Mouse (Mus musculus) forebrain, embryonic 14.5 days (tissue): ENCODE results near the gene Galr3. TPM values are rescaled to one million over a fixed set of nuclear protein-coding genes. Genes with fewer than 3 reads are reported as not detected.

Source experiments
- ATAC-seq: fragments of 200-750 bp; cut with Nextera tagmentation; 2 replicates; pipeline ENCODE4 v1.8.0; 2017; ENCODE audit warnings: mild to moderate bottlenecking, moderate library complexity
- DNase-seq: peaks from one replicate; pipeline ENCODE4 v3.0.0-alpha.2; 2015; ENCODE audit warnings: low spot score
- H3K27ac ChIP-seq: fragments of 300-500 bp; sonication (generic); 2 replicates; pipeline ENCODE4 v1.5.1; 2014; ENCODE audit warnings: low read depth, mild to moderate bottlenecking, control low read depth, low read length, moderate library complexity
- H3K27me3 ChIP-seq: fragments of 300-500 bp; sonication (generic); replicated peaks from 2 replicates; pipeline ENCODE4 v1.6.1; 2014; ENCODE audit warnings: low read length, control low read depth, mixed read lengths; ENCODE audit not compliant: control insufficient read depth, insufficient read depth
- H3K36me3 ChIP-seq: fragments of 300-500 bp; sonication (generic); 2 replicates; pipeline ENCODE4 v1.6.1; 2014; ENCODE audit warnings: low read length, control low read depth; ENCODE audit not compliant: control insufficient read depth, insufficient read depth
- H3K4me1 ChIP-seq: fragments of 300-500 bp; sonication (generic); 2 replicates; pipeline ENCODE4 v1.6.1; 2014; ENCODE audit warnings: antibody characterized with exemption, low read length, control low read depth; ENCODE audit not compliant: control insufficient read depth, insufficient read depth
- H3K4me2 ChIP-seq: fragments of 300-500 bp; sonication (generic); 2 replicates; pipeline ENCODE4 v1.6.1; 2014; ENCODE audit warnings: mild to moderate bottlenecking, control low read depth, low read length
- H3K4me3 ChIP-seq: fragments of 300-500 bp; sonication (generic); 2 replicates; pipeline ENCODE4 v1.5.1; 2014; ENCODE audit warnings: low read depth, low read length, control low read depth
- H3K9ac ChIP-seq: fragments of 300-500 bp; sonication (generic); 2 replicates; pipeline ENCODE4 v1.6.1; 2014; ENCODE audit warnings: mild to moderate bottlenecking, low read length, control low read depth, moderate library complexity
- H3K9me3 ChIP-seq: fragments of 300-500 bp; sonication (generic); replicated peaks from 2 replicates; pipeline ENCODE4 v1.6.1; 2016; ENCODE audit warnings: low read length, control low read depth, mixed read lengths; ENCODE audit not compliant: control insufficient read depth
- WGBS: fragments of 180-500 bp; shearing (Covaris S2); extraction: QIAGEN DNeasy Blood & Tissue Kit; methylation state at CpG from one replicate; pipeline ENCODE4 v1.1.7; 2014; 5-methylcytosine and 5-hydroxymethylcytosine counted together
- polyA plus RNA-seq: library from polyadenylated mRNA; unstranded; fragments of >200 nt; fragmentation: Nextera tagmentation; extraction: Ambion mirVana; gene quantifications from 2 replicates; pipeline ENCODE4 v1.2.1, GENCODE M21; 2014

Gene Galr3
- polyA plus RNA-seq, result not detected in 2 replicates

DNA sequence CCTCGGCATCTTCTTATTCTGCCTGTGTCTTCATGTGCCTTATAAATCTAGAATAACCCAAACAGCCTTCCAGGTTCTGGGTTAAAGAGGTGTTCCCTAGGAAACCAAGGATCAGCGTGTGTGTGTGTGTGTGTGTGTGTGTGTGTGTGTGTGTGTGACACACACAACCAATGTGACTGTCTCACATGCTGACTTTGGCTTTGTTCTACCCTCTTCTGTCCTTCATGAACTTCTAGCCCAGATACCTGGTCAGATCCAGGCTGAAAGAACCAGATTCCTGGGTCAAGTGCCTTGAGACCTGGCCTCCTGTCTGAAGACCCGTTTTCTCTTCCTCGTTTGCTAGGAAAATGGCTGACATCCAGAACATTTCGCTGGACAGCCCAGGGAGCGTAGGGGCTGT lies at the start of gene Galr3:
Gene Galr3, plus strand, starts transcription at position 301 of the 400 bp plus-strand sequence.
- DNase-seq (no peak), ATAC-seq (no peak)
- H3K27me3 ChIP-seq, result peaks cover 34% of the 10 kb centered on the region
- no peak within 1 kb of the TSS for H3K27ac ChIP-seq
- H3K9me3 ChIP-seq, result no peaks in the 10 kb centered on the region
- H3K4me1 ChIP-seq, result peaks cover 3% of the 10 kb centered on the region; the same call in 1 of the 2 replicates
- H3K4me3 ChIP-seq, result peak within 1 kb of the TSS; percentile 44
- H3K36me3 ChIP-seq, result no peaks in the 10 kb centered on the region
- WGBS, result 66% methylated on average over 6 of the region's 6 CpGs
- peak within 1 kb of the TSS; percentile 80 for H3K4me2 ChIP-seq
- H3K9ac ChIP-seq, result peak within 1 kb of the TSS; percentile 54

- H3K4me3 ChIP-seq, result no peak overlapping the region
- H3K27me3 ChIP-seq, result no peaks in the 10 kb centered on the region
- H3K36me3 ChIP-seq, result peaks cover 79% of the 10 kb centered on the region
- ATAC-seq (no peak), DNase-seq (no peak)
- WGBS, result 93% methylated on average over 7 of the region's 7 CpGs
- peaks cover 9% of the 10 kb centered on the region; the same call in 1 of the 2 replicates for H3K4me1 ChIP-seq
- no peak overlapping the region for H3K4me2 ChIP-seq
- H3K27ac ChIP-seq, result no peak overlapping the region
- no peak overlapping the region for H3K9ac ChIP-seq
- H3K9me3 ChIP-seq, result no peaks in the 10 kb centered on the region
Observed at GRCm38 (mm10) chr15:78992235-78992634, 49.5 kb upstream of the Galr3 start.

DNA sequence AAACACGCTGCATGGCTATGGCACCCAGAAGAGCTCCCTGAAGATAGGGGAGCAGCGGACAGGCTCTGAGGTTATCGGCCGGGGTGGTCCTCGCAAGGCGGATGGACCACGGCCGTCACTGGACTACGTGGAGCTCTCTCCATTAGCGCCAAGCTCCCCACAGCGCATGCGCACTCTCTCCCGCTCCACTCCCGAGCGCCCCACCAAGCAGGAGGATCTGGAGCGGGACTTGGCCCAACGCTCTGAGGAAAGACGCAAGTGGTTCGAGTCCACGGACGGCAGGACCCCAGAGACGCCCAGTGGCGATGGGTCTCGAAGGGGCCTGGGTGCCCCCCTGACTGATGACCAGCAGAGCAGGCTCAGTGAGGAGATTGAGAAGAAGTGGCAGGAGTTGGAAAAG lies 48.8 kb upstream of the Galr3 start:
- no peak overlapping the region for H3K4me2 ChIP-seq
- 99% methylated on average over 24 of the region's 24 CpGs for WGBS
- H3K27ac ChIP-seq, result no peak overlapping the region
- H3K4me3 ChIP-seq, result no peak overlapping the region
- H3K4me1 ChIP-seq, result peaks cover 8% of the 10 kb centered on the region; the same call in 1 of the 2 replicates
- no peaks in the 10 kb centered on the region for H3K27me3 ChIP-seq
- peaks cover 79% of the 10 kb centered on the region for H3K36me3 ChIP-seq
- no peak for DNase-seq
- ATAC-seq, result no peak
- no peaks in the 10 kb centered on the region for H3K9me3 ChIP-seq
- H3K9ac ChIP-seq, result no peak overlapping the region

GRCm38 (mm10) chr15:78995916-78996315 lies 45.8 kb upstream of the Galr3 start:
- no peaks in the 10 kb centered on the region for H3K27me3 ChIP-seq
- WGBS, result 95% methylated on average over 4 of the region's 4 CpGs
- peaks cover 73% of the 10 kb centered on the region for H3K36me3 ChIP-seq
- ATAC-seq (no peak), DNase-seq (no peak)
- no peak overlapping the region for H3K9ac ChIP-seq
- no peak overlapping the region for H3K4me2 ChIP-seq
- no peaks in the 10 kb centered on the region for H3K9me3 ChIP-seq
- no peaks in the 10 kb centered on the region for H3K4me1 ChIP-seq
- H3K27ac ChIP-seq, result no peak overlapping the region
- H3K4me3 ChIP-seq, result no peak overlapping the region

- ATAC-seq, result no peak
- H3K36me3 ChIP-seq, result peaks cover 73% of the 10 kb centered on the region
- no peak overlapping the region for H3K9ac ChIP-seq
- no peak overlapping the region for H3K4me3 ChIP-seq
- H3K9me3 ChIP-seq, result no peaks in the 10 kb centered on the region
- no peaks in the 10 kb centered on the region for H3K4me1 ChIP-seq
- no peaks in the 10 kb centered on the region for H3K27me3 ChIP-seq
- no peak for DNase-seq
- H3K27ac ChIP-seq, result no peak overlapping the region
- H3K4me2 ChIP-seq, result no peak overlapping the region
- WGBS, result 83% methylated on average over 3 of the region's 3 CpGs
Observed at GRCm38 (mm10) chr15:78996663-78997062, 45.0 kb upstream of the Galr3 start.

DNA sequence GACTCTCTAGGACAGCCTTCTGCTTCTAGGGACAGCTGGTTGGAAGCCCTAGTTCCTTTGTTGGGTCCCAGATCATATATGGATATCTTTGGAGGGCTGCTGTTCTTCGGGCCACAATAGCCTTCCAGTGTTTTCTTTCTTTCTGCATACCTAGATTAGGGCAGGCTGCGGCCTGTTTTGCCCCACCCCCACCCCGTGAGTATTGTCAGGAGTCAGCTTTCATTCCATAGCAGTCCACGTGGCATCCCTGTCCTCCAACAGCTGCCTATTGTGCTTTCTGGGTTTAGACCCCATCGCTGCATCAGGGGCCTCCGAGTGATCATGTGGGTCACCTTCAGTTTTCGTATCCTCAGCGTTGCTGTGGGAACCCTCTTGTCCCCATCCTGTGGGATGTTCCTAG lies 43.3 kb upstream of the Galr3 start:
- no peaks in the 10 kb centered on the region for H3K9me3 ChIP-seq
- H3K4me1 ChIP-seq, result no peaks in the 10 kb centered on the region
- peaks cover 73% of the 10 kb centered on the region for H3K36me3 ChIP-seq
- no peak overlapping the region for H3K9ac ChIP-seq
- H3K4me3 ChIP-seq, result no peak overlapping the region
- no peak overlapping the region for H3K4me2 ChIP-seq
- no peak for DNase-seq
- H3K27me3 ChIP-seq, result no peaks in the 10 kb centered on the region
- ATAC-seq, result no peak
- H3K27ac ChIP-seq, result no peak overlapping the region
- 61% methylated on average over 8 of the region's 8 CpGs for WGBS

- Histone ChIP-seq H3K4me3 (no peak overlapping the region), H3K36me3 (peaks cover 73% of the 10 kb centered on the region), H3K9me3 (no peaks in the 10 kb centered on the region), H3K4me1 (no peaks in the 10 kb centered on the region), H3K27ac (no peak overlapping the region), H3K9ac (no peak overlapping the region), H3K27me3 (no peaks in the 10 kb centered on the region), H3K4me2 (no peak overlapping the region)
- 88% methylated on average over 11 of the region's 11 CpGs for WGBS
- DNase-seq (no peak), ATAC-seq (no peak)
Observed at GRCm38 (mm10) chr15:78999586-78999985, 42.1 kb upstream of the Galr3 start.

GRCm38 (mm10) chr15:79000357-79000791 lies 41.3 kb upstream of the Galr3 start:
- 85% methylated on average over 7 of the region's 7 CpGs for WGBS
- Histone ChIP-seq H3K27me3 (no peaks in the 10 kb centered on the region), H3K9me3 (no peaks in the 10 kb centered on the region), H3K27ac (no peak overlapping the region), H3K36me3 (peaks cover 72% of the 10 kb centered on the region), H3K4me1 (no peaks in the 10 kb centered on the region), H3K9ac (no peak overlapping the region), H3K4me3 (no peak overlapping the region), H3K4me2 (no peak overlapping the region)
- DNase-seq (no peak), ATAC-seq (no peak)

GRCm38 (mm10) chr15:79001559-79001958 lies 40.1 kb upstream of the Galr3 start:
- no peaks in the 10 kb centered on the region for H3K9me3 ChIP-seq
- WGBS, result 93% methylated on average over 5 of the region's 5 CpGs
- DNase-seq (no peak), ATAC-seq (no peak)
- H3K27me3 ChIP-seq, result no peaks in the 10 kb centered on the region
- H3K4me1 ChIP-seq, result no peaks in the 10 kb centered on the region
- H3K4me2 ChIP-seq, result no peak overlapping the region
- no peak overlapping the region for H3K9ac ChIP-seq
- no peak overlapping the region for H3K4me3 ChIP-seq
- peaks cover 72% of the 10 kb centered on the region for H3K36me3 ChIP-seq
- no peak overlapping the region for H3K27ac ChIP-seq
